Mouse (Mus musculus) heart, postnatal 0 days (tissue): ENCODE results near the gene Gfod1. TPM values are rescaled to one million over a fixed set of nuclear protein-coding genes. Genes with fewer than 3 reads are reported as not detected.
A peak's percentile ranks its signal among the peaks of the same experiment; 100 is the strongest.

Experiments
- ATAC-seq: fragments of 200-750 bp; cut with Nextera tagmentation; 2 replicates; pipeline ENCODE4 v1.8.0; 2017; ENCODE audit warnings: low read depth, moderate number of reproducible peaks, moderate library complexity; ENCODE audit not compliant: insufficient read depth
- DNase-seq: peaks from one replicate; pipeline ENCODE4 v3.0.0-alpha.2; 2016; ENCODE audit warnings: low spot score
- H3K27ac ChIP-seq: fragments of 300-500 bp; sonication (generic); 2 replicates; pipeline ENCODE4 v1.5.1; 2014; ENCODE audit warnings: low read depth, mild to moderate bottlenecking
- H3K27me3 ChIP-seq: fragments of 300-500 bp; sonication (generic); 2 replicates; pipeline ENCODE4 v1.6.1; 2014; ENCODE audit warnings: low read length, mixed read lengths; ENCODE audit not compliant: control insufficient read depth, insufficient read depth
- H3K36me3 ChIP-seq: fragments of 300-500 bp; sonication (generic); replicated peaks from 2 replicates; pipeline ENCODE4 v1.6.1; 2014; ENCODE audit warnings: low read length, mixed read lengths; ENCODE audit not compliant: control insufficient read depth, insufficient read depth
- H3K4me1 ChIP-seq: fragments of 300-500 bp; sonication (generic); 2 replicates; pipeline ENCODE4 v1.6.1; 2014; ENCODE audit warnings: antibody characterized with exemption; ENCODE audit not compliant: control insufficient read depth, insufficient read depth
- H3K4me2 ChIP-seq: fragments of 300-500 bp; sonication (generic); 2 replicates; pipeline ENCODE4 v1.6.1; 2014; ENCODE audit warnings: low read depth, mild to moderate bottlenecking, low read length, moderate library complexity
- H3K4me3 ChIP-seq: fragments of 300-500 bp; sonication (generic); 2 replicates; pipeline ENCODE4 v1.5.1; 2014; ENCODE audit warnings: low read depth, low read length
- H3K9ac ChIP-seq: fragments of 300-500 bp; sonication (generic); replicated peaks from 2 replicates; pipeline ENCODE4 v1.6.1; 2014; ENCODE audit warnings: low read depth, low read length, mixed read lengths
- H3K9me3 ChIP-seq: fragments of 300-500 bp; sonication (generic); replicated peaks from 2 replicates; pipeline ENCODE4 v1.6.1; 2016; ENCODE audit warnings: low read length; ENCODE audit not compliant: control insufficient read depth
- CTCF ChIP-seq: IDR thresholded peaks from 2 replicates; pipeline ENCODE4 v1.5.1; 2016; ENCODE audit warnings: antibody characterized with exemption, control low read depth, low read depth
- EP300 ChIP-seq: IDR thresholded peaks from 2 replicates; pipeline ENCODE4 v1.6.1; 2016; ENCODE audit warnings: antibody characterized with exemption, low read depth
- WGBS: fragments of 180-500 bp; shearing (Covaris S2); extraction: QIAGEN DNeasy Blood & Tissue Kit; methylation state at CpG from one replicate; pipeline ENCODE4 v1.1.7; 2014; 5-methylcytosine and 5-hydroxymethylcytosine counted together
- polyA plus RNA-seq: library from polyadenylated mRNA; unstranded; fragments of >200 nt; fragmentation: Nextera tagmentation; extraction: Ambion mirVana; gene quantifications from 2 replicates; pipeline ENCODE4 v1.2.1, GENCODE M21; 2015
- total RNA-seq: library from RNA; depleted of rRNA; stranded (reverse); fragments of >200 nt; gene quantifications from 2 replicates; pipeline ENCODE4 v1.2.3, GENCODE M21; 2014; ENCODE audit warnings: low replicate concordance

Gfod1 gene
- total and polyA plus RNA-seq, 2 experiments from 2014 or later, result 2.5 to 20.5 TPM

DNA sequence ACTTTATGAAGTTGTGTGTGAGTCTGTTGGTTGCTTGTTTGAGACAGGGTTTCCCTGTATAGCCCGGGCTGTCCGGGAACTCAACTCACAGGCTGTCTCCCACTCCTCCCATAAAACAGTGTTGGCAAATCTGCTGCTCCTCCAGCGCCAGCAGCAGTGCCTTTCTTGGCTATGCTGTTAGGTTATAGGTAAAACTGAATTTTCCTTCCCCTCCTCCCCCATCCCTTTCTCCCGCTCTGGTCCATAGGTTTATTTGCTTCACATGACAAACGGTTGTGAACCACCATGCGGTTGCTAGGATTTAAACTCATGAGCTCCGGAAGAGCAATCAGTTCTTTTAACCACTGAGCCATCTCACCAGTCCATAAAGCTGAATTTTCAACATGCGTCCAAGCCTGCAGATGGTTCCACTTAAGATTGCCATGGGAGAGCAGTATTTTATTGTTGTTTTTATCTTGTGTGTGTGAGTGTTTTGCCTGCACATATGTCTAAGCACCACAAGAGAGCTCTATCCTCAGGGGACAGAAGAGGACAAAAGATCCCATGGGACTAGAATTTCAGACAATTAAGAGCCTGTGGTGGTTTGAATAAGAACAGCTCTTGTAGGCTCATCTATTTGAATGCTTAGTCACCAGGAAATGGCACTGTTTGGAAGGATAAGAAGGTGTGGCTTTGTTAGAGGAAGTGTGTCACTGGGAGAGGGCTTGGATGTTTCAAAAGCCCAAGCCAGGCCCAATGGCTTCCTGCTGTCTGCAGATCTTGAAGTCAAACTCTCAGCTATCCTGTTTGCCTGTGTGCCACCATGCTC lies 120.5 kb downstream of the Gfod1 start:
- H3K36me3 ChIP-seq, result no peaks in the 10 kb centered on the region
- H3K4me3 ChIP-seq, result peak overlapping the region; percentile 29
- no peaks in the 10 kb centered on the region for H3K27me3 ChIP-seq
- peak; percentile 50 for ATAC-seq
- H3K27ac ChIP-seq, result no peak overlapping the region
- TF ChIP-seq EP300 (no peak), CTCF (no peak)
- no peaks in the 10 kb centered on the region for H3K9me3 ChIP-seq
- no peak for DNase-seq
- no peak overlapping the region; the same call in 1 of the 2 replicates for H3K9ac ChIP-seq
- H3K4me1 ChIP-seq, result no peaks in the 10 kb centered on the region; the same call in 1 of the 2 replicates
- 55% methylated on average over 8 of the region's 8 CpGs for WGBS
- H3K4me2 ChIP-seq, result peak overlapping the region; percentile 52

DNA sequence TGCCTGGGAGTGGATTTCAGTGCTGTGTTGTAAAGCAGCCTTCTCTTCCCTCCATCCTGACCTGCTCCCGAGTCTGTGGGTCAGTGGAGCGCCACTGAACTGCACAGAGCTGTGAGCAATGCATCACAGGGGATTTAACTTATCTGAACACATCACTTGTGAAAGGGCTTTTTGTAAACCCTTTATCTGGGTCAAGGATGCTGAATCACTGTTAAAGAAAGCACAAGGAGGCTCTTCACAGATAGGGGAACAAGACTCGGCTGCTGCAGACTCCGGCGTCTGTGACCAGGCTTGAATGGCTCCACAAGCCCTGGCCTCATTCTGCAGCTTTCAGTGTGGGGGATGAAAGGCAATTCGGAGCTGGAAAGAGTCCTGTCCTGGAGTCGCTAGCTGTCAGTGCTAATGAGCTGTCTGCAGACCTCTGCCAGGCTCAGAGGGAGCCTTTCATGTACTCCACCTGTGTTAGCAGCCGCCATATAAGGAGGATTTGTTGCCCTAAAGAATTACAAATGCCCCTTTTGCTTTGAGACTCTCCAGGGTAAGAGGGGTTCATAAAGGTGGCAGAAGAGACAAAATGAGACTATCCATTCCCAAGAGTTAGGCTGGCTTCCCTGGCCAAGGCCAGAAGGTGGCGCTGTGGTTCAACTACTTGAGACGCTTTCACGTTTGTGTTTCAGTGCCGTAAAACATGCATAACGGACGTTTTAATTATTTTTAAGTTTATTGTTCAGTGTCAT lies 121.3 kb downstream of the Gfod1 start:
- ATAC-seq (peak; percentile 54), DNase-seq (peak; percentile 79)
- Histone ChIP-seq H3K9me3 (no peaks in the 10 kb centered on the region), H3K27me3 (no peaks in the 10 kb centered on the region), H3K4me1 (no peaks in the 10 kb centered on the region; the same call in 1 of the 2 replicates), H3K27ac (no peak overlapping the region), H3K9ac (no peak overlapping the region; the same call in 1 of the 2 replicates), H3K4me2 (peak overlapping the region; percentile 52), H3K36me3 (no peaks in the 10 kb centered on the region), H3K4me3 (peak overlapping the region; percentile 29)
- TF ChIP-seq EP300 (no peak), CTCF (peak; percentile 92)
- 10% methylated on average over 14 of the region's 14 CpGs for WGBS

DNA sequence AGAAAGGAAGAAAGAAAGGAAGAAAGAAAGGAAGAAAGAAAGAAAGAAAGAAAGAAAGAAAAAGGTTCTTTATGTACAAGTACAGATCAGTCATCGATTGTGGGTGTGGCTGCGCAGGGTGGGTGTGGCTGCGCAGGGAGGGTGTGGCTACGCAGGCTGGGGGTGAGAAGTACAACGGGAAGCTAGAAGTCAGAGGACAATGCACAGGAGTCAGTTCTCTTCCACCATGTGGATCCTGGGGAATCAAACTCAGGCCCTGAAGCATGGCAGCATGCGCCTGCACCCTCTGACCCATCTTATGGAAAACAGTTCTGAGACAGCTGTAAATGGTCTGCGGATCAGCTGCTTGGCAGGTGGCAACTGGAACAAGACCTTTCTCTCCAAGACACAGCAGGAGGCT lies 122.9 kb downstream of the Gfod1 start:
- H3K27ac ChIP-seq, result no peak overlapping the region
- H3K27me3 ChIP-seq, result no peaks in the 10 kb centered on the region
- ATAC-seq (no peak), DNase-seq (no peak)
- H3K4me1 ChIP-seq, result no peaks in the 10 kb centered on the region; the same call in 1 of the 2 replicates
- H3K4me3 ChIP-seq, result no peak overlapping the region
- H3K4me2 ChIP-seq, result no peak overlapping the region
- TF ChIP-seq EP300, result no peak
- TF ChIP-seq CTCF, result no peak
- H3K36me3 ChIP-seq, result no peaks in the 10 kb centered on the region
- H3K9me3 ChIP-seq, result no peaks in the 10 kb centered on the region
- WGBS, result 68% methylated on average over 7 of the region's 7 CpGs
- no peak overlapping the region for H3K9ac ChIP-seq

DNA sequence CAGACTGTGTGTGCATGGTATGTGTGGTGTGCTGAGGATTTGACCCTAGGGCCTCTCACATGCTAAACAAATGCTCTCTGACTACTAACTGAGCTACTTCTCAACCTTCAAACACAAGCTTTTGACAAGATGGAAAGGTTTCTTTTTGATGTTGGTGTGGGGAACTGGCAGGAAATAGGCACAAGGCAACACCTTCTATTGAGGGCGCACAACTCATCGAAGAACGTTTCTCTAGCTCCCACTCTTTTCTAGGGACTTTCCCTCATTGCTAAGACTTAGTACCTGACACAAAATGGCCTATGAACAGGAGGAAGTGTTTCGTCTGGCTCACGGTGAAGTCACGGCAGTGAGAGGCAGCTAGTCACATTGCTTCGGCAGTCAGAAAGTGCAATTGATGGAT lies 126.7 kb downstream of the Gfod1 start:
- Histone ChIP-seq H3K4me1 (no peaks in the 10 kb centered on the region), H3K4me3 (no peak overlapping the region), H3K9me3 (no peaks in the 10 kb centered on the region), H3K4me2 (no peak overlapping the region), H3K27ac (no peak overlapping the region), H3K9ac (no peak overlapping the region), H3K36me3 (no peaks in the 10 kb centered on the region), H3K27me3 (no peaks in the 10 kb centered on the region)
- WGBS, result 81% methylated on average over 7 of the region's 7 CpGs
- ATAC-seq, result no peak
- DNase-seq, result no peak
- TF ChIP-seq EP300, result no peak
- no peak for TF ChIP-seq CTCF

DNA sequence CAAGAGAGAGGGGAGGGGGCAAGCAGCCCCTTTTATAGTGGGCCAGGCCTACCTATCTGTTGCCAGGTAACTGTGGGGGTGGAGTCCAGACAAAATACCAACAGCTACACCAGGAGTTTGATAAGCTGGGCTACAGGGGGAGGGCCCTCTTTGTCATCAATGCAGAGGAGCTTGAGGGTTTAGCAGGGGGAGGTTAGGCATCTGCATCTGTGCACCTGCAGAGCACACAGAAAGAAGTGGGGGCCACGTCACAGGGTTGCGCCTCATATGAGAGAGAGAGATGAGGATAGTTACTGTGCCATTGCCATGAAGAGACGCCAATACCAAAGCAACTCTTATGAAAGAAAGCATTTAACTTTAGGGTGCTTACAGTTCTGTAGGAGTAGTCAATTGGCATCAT lies 127.3 kb downstream of the Gfod1 start:
- WGBS, result 96% methylated on average over 3 of the region's 3 CpGs
- no peaks in the 10 kb centered on the region for H3K36me3 ChIP-seq
- H3K4me1 ChIP-seq, result no peaks in the 10 kb centered on the region
- ATAC-seq (no peak), DNase-seq (no peak)
- no peaks in the 10 kb centered on the region for H3K27me3 ChIP-seq
- no peak overlapping the region for H3K4me2 ChIP-seq
- no peaks in the 10 kb centered on the region for H3K9me3 ChIP-seq
- TF ChIP-seq CTCF, result no peak
- TF ChIP-seq EP300, result no peak
- H3K27ac ChIP-seq, result no peak overlapping the region
- no peak overlapping the region for H3K9ac ChIP-seq
- H3K4me3 ChIP-seq, result no peak overlapping the region
